Mouse (Mus musculus) left cerebral cortex, adult 2 months (tissue): ENCODE data around the gene Cep68. TPM values are rescaled to one million over a fixed set of nuclear protein-coding genes. Genes with fewer than 3 reads are reported as not detected.

ENCODE experiments used
- DNase-seq, 2 experiments: peaks; one replicate each; pipeline ENCODE4 v3.0.0; 2021 to 2022; ENCODE audit warnings: low spot score in 2 of 2, mixed read lengths in 1 of 2; ENCODE audit errors: extremely low spot score in 1 of 2
- H3K27ac ChIP-seq: fragments of 200-600 bp; 2 replicates; pipeline ENCODE4 v1.8.1; 2022
- H3K4me3 ChIP-seq: fragments of 200-600 bp; 2 replicates; pipeline ENCODE4 v1.8.1; 2022
- CTCF ChIP-seq: fragments of 200-600 bp; IDR thresholded peaks from 2 replicates; pipeline ENCODE4 v1.8.1; 2022; ENCODE audit warnings: antibody characterized with exemption, mild to moderate bottlenecking, moderate library complexity
- intact Hi-C: fragments of 180-260 bp; cut with DNase I; formaldehyde crosslinking; loops from one replicate; pipeline ENCODE4 v1.15.1; 2025
- total RNA-seq, 2 experiments: library from RNA; stranded (reverse); gene quantifications; 2 replicates each; pipeline ENCODE4 v1.2.3; 2021

Gene Cep68
- total RNA-seq, 2 experiments from 2014 or later, result 31.5 to 32.5 TPM

DNA sequence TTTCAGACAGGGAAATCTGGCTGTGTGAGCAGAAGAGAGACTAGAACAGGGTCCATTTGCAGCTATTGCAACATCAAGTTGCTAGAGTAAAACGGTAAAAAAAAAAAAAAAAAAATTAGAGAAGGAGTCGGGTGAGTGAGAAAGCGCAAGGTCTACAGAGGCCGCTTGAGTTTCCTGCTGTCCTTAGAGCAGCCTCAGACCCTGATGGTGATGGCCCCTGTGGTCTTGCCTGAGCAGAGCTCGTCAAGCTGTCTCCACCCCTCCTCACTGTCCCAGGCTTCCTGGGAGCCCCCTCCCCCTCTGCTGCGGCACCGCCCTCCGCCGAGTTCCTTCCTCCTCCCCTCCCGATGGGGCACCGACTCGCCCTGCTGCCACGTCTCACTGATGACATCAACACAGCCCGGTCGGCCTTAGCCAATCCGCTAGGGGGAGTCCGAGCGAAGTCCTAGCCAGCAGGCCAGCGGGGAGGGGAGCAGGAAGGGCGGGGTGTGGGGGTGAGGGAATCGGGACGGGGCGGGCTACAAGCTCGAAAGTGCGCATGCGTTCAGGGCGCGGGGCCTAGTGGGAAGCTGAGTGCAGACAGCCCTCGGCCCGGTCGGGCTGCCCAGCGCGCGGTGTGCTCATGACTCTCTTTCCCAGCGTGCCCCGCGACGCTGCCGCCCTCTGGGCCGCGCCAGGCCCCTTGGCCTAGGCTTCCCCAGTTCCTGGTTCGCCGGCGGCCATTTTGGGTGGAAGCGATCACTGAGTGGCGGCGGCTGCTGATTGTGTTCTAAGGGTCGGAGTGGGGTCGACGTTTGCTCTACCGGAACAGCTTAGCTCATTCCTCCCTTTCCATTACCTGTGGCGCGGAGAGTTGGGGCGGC, 48.3 kb downstream of the Cep68 start, which contains the start of gene Rab1a:
Gene Rab1a, plus strand, starts transcription at position 720 of the 863 bp plus-strand sequence.
- DNase-seq, result peak; percentile 100
- peak; percentile 68 for TF ChIP-seq CTCF
- intact Hi-C loops, result loop anchor here (2.0 to 10.0 kb wide), 8 partner anchors 46 to 540 kb away; partner anchors contain the start of genes Actr2, Aftph, Cep68 and Slc1a4

DNA sequence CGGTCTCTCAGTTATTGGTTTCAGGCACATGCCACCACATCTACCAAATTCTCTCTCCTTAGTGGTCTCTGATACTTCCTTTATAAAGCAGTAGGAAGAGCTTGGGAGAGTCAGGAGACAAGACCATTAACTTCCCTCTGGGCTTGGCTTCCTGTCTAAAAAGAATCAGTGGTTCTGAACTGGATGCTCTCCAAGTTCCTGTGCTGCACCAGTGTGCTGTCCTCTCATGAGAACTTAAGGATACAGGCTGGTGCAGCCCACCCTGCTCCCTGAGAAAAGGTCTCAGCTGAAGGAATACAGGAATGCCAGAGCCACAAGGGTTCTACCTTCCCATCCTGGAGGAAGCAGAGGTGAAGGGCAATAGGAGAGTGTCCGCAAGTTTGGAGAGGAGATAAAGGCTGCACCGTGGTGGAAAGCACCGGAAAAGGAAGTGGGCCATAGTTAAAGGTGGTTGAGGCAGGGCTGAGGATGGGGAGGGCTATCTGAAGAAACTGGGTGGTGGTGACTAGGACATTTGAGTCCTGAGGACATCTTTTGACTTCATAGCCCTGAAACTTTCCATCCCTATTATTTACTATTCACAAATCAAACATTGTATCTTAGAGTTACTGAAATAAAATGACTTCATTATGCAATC, 56.0 kb downstream of the Cep68 start:
- no peak overlapping the region for H3K27ac ChIP-seq
- TF ChIP-seq CTCF, result no peak
- no peak overlapping the region for H3K4me3 ChIP-seq
- intact Hi-C loops, result no loop called here
- no peak for DNase-seq

More for the DNA sequence above, 48.3 kb downstream of the Cep68 start, which contains the start of gene Rab1a:
- peak within 1 kb of the TSS; percentile 90 for H3K4me3 ChIP-seq
- peak within 1 kb of the TSS; percentile 95 for H3K27ac ChIP-seq

DNA sequence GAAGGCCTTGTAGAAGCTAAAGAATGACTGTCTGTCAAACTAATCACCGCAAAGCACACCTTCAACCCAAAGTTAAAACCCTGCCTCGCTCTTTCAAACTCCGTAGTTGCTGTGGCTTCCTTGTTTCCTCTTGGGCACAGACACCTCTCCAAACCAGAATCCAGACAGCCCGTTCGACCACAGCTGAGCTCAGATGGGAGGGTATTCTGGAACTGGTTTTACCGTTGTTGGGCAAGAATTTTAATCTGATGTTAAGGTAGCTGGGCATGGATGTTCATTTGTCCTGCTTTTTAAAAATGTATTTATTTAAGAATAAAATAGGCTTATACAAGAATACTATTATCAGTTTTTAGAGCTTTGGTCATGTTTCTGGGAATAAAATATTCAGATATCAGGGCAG, 62.0 kb downstream of the Cep68 start:
- no peak overlapping the region for H3K4me3 ChIP-seq
- no peak for TF ChIP-seq CTCF
- H3K27ac ChIP-seq, result no peak overlapping the region
- intact Hi-C loops, result no loop called here
- no peak for DNase-seq

Other genes with a start within 250 kb of the Cep68 start
- 100 to 1,000 TPM; 258 to 277 TPM for gene Actr2, start 136.5 kb downstream of the Cep68 start, total RNA-seq
- gene Rab1a, start 48.0 kb downstream of the Cep68 start, total RNA-seq, result 100 to 1,000 TPM; 183 to 193 TPM
- 10 to 100 TPM; 39.3 to 40.5 TPM for gene Slc1a4, start 83.3 kb upstream of the Cep68 start, total RNA-seq